Mouse (Mus musculus): ENCODE data around the gene Samd13. TPM values are rescaled to one million over a fixed set of nuclear protein-coding genes. Genes with fewer than 3 reads are reported as not detected.

The Samd13 gene
- polyA plus RNA-seq, 1 experiment from 2014 or later: 2.8 TPM

DNA sequence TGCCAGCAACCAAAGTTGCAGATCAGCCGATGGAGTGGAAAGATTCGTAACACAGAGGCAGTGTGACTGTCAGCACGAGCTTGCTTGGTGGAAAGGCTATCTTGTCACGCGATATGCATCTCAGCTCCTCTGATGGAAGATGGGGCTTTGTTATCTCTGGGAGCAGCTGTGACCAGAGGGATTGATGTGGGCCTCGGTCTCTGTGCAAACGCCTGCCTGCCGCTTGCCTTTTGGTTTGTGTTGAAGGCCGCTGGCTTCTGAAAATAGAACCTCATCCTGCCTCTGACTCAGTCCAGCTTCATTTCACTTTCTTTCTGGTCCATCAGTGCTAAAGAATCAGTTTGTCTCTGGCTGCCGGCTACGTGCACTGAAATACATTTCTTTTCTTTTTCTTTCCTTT, 13.6 kb upstream of the Samd13 start:
- Histone ChIP-seq H3K4me2 (peak overlapping the region; percentile 34), H3K27me3 (replicated peaks) (no peaks in the 10 kb centered on the region), H3K9me3 (no peaks in the 10 kb centered on the region), H3K4me3 (no peak overlapping the region), H3K9ac (peak overlapping the region; percentile 66), H3K27ac (replicated peaks) (0 out of 2 replicates have a peak overlapping the region, but pooled peaks have one; percentile 32), H3K36me3 (no peaks in the 10 kb centered on the region), H3K4me1 (peaks cover 19% of the 10 kb centered on the region)
- ATAC-seq (ENCODE audit: extremely low read depth, insufficient number of reproducible peaks, low FRiP score, low TSS enrichment): no peak
- WGBS: 21% methylated on average over 11 of the region's 11 CpGs

DNA sequence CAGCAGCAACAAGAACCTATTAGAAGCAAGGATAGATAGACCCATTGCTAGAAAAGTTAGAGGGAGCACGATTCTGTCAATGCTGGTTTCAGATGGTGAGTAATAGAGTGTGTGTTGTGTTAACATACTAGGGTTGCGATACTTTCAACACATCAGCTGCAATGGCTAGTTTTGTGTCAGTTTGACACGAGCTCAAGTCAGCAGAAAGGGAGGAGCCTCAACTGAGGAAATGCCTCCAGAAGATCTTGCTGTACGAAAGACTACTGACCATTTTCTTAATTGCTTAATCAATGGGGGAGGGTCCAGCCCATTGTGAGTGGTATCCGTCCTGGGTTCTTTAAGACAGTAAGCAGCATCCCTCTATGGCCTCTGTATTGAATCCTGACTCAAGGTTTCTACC, 7.2 kb upstream of the Samd13 start:
- H3K36me3 ChIP-seq: no peaks in the 10 kb centered on the region
- 69% methylated on average over 5 of the region's 5 CpGs for WGBS
- H3K27ac ChIP-seq (replicated peaks): no peak overlapping the region
- no peaks in the 10 kb centered on the region for H3K9me3 ChIP-seq
- H3K27me3 ChIP-seq (replicated peaks): no peaks in the 10 kb centered on the region
- H3K4me1 ChIP-seq: peaks cover 11% of the 10 kb centered on the region
- ATAC-seq (ENCODE audit: extremely low read depth, insufficient number of reproducible peaks, low FRiP score, low TSS enrichment): no peak
- no peak overlapping the region for H3K9ac ChIP-seq
- H3K4me3 ChIP-seq: no peak overlapping the region
- H3K4me2 ChIP-seq: no peak overlapping the region

DNA sequence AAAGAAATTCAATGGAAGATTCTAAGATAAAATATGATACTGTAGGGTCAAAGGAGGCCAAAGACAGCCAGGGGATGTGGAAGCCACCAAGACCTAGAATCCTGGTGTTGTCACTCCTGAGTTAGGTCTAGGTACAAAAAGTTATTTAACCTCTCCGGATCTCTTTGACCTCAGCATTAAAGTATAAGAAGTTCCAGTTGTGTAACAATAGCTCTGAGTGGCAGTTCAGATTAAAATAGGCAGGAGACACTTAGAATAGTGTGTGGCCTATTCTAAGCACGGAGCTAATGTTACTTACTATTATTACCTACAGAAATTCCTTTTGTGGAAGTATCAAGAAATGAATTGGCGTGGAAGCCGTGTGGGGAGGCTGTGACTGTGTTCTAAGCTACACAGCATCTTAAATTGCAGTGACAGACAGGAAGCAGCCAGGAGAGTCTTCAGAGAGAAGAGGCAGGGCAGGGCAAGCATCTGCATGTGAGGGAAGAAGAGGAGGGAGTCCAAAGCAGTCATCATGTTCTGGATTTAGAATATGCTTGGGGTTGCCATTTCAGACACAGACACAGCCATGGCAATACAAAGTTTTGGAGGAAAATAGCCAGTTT, 1.8 kb upstream of the Samd13 start:
- ATAC-seq (ENCODE audit: extremely low read depth, insufficient number of reproducible peaks, low FRiP score, low TSS enrichment): no peak
- Histone ChIP-seq H3K36me3 (no peaks in the 10 kb centered on the region), H3K4me1 (peaks cover 55% of the 10 kb centered on the region), H3K9ac (no peak overlapping the region), H3K4me2 (peak overlapping the region; percentile 14; the same call in 1 of the 2 replicates), H3K27ac (replicated peaks) (peak overlapping the region; percentile 62), H3K9me3 (no peaks in the 10 kb centered on the region), H3K4me3 (no peak overlapping the region), H3K27me3 (replicated peaks) (no peaks in the 10 kb centered on the region)
- 40% methylated on average over 4 of the region's 4 CpGs for WGBS

DNA sequence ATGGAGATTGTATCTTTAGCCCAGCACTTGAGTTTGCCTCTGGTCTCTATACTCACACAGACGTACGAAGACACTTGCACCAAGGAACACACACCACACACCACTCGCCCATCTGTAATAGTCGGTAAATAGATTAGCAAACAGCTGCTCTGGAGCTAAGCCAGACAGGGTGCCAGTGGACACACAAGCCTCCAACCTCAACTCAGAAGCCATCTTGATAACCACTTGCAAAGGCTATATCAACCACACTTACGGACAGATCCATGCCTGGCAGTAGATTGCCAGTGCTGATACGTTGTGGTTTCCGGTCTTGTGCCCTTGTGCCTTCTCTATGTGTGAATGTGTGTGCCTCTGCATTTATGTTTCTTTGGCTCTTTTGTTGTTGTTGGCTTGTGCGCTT, 1.0 kb upstream of the Samd13 start:
- Histone ChIP-seq H3K4me2 (no peak overlapping the region), H3K27ac (replicated peaks) (peak overlapping the region; percentile 34), H3K9ac (no peak overlapping the region), H3K36me3 (no peaks in the 10 kb centered on the region), H3K4me3 (no peak overlapping the region), H3K4me1 (peaks cover 63% of the 10 kb centered on the region), H3K9me3 (no peaks in the 10 kb centered on the region), H3K27me3 (replicated peaks) (no peaks in the 10 kb centered on the region)
- 75% methylated on average over 8 of the region's 8 CpGs for WGBS
- no peak for ATAC-seq (ENCODE audit: extremely low read depth, insufficient number of reproducible peaks, low FRiP score, low TSS enrichment)

DNA sequence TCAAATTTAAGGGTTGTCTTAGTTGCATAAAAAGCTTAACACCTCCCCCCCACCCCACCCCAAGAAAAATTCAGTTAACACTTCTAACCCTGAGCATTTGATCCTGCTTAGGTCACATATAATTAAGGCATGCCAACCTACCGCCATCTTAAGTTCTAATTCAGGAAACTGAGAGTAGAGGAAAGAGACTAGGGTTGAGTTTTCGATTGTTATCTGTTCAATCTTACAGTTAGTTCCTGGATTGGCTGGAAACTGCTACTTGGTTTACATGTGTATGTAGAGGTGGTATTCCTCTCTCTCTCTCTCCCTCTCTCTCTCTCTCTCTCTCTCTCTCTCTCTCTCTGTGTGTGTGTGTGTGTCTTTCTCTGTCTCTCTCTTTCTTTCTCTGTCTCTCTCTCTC, 2.3 kb downstream of the Samd13 start:
- Histone ChIP-seq H3K36me3 (no peaks in the 10 kb centered on the region), H3K9me3 (no peaks in the 10 kb centered on the region), H3K27me3 (replicated peaks) (no peaks in the 10 kb centered on the region), H3K4me1 (peaks cover 58% of the 10 kb centered on the region), H3K4me2 (peak overlapping the region; percentile 61), H3K9ac (peak overlapping the region; percentile 66; the same call in 1 of the 2 replicates), H3K4me3 (no peak overlapping the region), H3K27ac (replicated peaks) (peak overlapping the region; percentile 68)
- WGBS: 52% methylated on average over 2 of the region's 2 CpGs
- ATAC-seq (ENCODE audit: extremely low read depth, insufficient number of reproducible peaks, low FRiP score, low TSS enrichment): no peak

DNA sequence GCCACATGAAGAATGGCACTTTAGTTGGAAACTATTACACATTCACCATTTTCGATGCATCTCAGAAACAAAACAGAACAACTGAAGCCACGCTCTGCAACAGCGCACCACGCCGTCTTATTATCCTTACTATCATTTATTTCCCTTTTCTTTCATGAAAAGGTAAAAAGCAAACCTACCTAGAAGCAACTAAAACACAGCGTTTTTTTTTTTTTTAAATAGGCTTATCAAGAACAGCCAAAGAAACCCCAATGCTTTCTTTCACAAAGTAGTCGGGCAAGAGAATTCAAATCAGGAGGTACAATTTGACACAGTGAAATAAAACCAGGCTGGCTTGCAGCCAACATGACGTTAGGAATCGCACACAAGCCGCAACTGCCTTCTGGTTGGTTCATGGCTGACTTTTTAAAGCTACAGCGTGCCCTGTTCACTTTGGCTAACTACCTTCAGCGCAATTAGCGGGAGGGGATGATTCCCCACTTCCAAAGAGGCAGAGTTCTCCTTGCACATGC, 3.2 kb downstream of the Samd13 start:
- no peak for ATAC-seq (ENCODE audit: extremely low read depth, insufficient number of reproducible peaks, low FRiP score, low TSS enrichment)
- peak overlapping the region; percentile 68 for H3K27ac ChIP-seq (replicated peaks)
- peak overlapping the region; percentile 66 for H3K9ac ChIP-seq
- H3K4me2 ChIP-seq: peak overlapping the region; percentile 61
- WGBS: 42% methylated on average over 13 of the region's 13 CpGs
- H3K9me3 ChIP-seq: no peaks in the 10 kb centered on the region
- H3K4me1 ChIP-seq: peaks cover 49% of the 10 kb centered on the region
- H3K4me3 ChIP-seq: peak overlapping the region; percentile 34
- H3K36me3 ChIP-seq: no peaks in the 10 kb centered on the region
- no peaks in the 10 kb centered on the region for H3K27me3 ChIP-seq (replicated peaks)

DNA sequence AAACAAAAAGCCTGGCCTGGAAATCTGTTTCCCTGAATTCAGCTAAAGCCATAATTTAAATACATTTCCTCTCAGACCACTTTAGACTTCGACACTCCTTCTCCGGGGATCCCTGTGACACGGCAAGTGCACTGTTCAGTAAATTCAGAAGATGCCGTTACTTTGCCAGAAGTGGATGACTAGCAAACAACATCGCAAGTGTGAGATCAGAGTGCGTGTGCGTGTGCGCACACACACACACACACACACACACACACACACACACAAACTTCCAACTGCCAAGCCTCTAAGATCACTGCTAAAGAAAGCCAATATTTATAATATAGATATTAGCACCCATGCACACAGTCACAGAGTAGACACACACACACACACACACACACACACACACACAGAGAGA, 3.7 kb downstream of the Samd13 start:
- H3K9me3 ChIP-seq: no peaks in the 10 kb centered on the region
- H3K4me2 ChIP-seq: peak overlapping the region; percentile 61
- H3K27ac ChIP-seq (replicated peaks): peak overlapping the region; percentile 68; the same call in 1 of the 2 replicates
- no peak for ATAC-seq (ENCODE audit: extremely low read depth, insufficient number of reproducible peaks, low FRiP score, low TSS enrichment)
- 59% methylated on average over 8 of the region's 8 CpGs for WGBS
- no peaks in the 10 kb centered on the region for H3K27me3 ChIP-seq (replicated peaks)
- peaks cover 44% of the 10 kb centered on the region for H3K4me1 ChIP-seq
- H3K4me3 ChIP-seq: peak overlapping the region; percentile 34; the same call in 1 of the 2 replicates
- H3K9ac ChIP-seq: peak overlapping the region; percentile 66
- H3K36me3 ChIP-seq: no peaks in the 10 kb centered on the region

DNA sequence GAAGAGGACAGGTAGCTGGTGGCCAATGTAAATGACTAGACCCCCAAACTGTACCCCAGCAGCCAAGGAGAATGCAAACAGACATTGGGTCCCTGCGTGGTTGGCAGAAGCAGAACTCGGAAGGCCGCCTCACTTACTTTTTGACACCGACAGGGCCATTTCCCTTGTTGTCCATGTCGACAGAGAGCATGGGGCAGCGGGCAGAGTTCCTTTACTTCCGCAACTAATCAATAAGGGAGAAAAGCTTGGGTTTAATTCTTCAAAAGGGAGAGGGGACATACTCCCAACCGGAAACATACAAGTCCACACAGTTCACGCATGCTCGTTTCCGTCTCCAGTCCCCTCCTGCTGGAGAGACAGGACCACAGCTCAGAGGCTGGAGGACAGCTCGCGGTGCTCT, 4.8 kb downstream of the Samd13 start:
- Histone ChIP-seq H3K4me3 (no peak overlapping the region), H3K27me3 (replicated peaks) (no peaks in the 10 kb centered on the region), H3K4me1 (peaks cover 35% of the 10 kb centered on the region), H3K9me3 (no peaks in the 10 kb centered on the region), H3K27ac (replicated peaks) (no peak overlapping the region), H3K36me3 (no peaks in the 10 kb centered on the region), H3K4me2 (no peak overlapping the region), H3K9ac (no peak overlapping the region)
- 87% methylated on average over 13 of the region's 13 CpGs for WGBS
- no peak for ATAC-seq (ENCODE audit: extremely low read depth, insufficient number of reproducible peaks, low FRiP score, low TSS enrichment)

DNA sequence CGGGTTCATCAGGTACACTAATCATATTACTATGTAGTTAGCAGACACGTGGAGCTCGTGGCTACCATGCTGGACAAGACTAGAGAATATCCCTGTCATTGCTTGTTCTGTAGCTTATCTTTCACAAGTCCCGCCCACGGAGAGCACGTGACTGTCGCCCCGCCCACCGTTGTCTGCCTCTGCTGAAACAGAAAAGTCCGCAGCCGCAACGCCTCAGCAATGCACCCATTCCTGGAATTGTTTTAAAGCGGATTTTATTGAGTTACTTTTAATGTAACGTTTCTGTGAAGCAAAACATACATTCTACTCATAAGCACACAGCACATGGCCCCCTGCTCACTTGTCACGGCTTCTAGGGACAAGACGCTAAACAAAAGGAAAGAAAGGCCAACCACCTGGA, 5.7 kb downstream of the Samd13 start:
- Histone ChIP-seq H3K4me1 (peaks cover 32% of the 10 kb centered on the region), H3K9ac (no peak overlapping the region), H3K27ac (replicated peaks) (no peak overlapping the region), H3K4me3 (no peak overlapping the region), H3K4me2 (no peak overlapping the region), H3K9me3 (no peaks in the 10 kb centered on the region), H3K36me3 (no peaks in the 10 kb centered on the region), H3K27me3 (replicated peaks) (no peaks in the 10 kb centered on the region)
- 88% methylated on average over 16 of the region's 16 CpGs for WGBS
- ATAC-seq (ENCODE audit: extremely low read depth, insufficient number of reproducible peaks, low FRiP score, low TSS enrichment): no peak

DNA sequence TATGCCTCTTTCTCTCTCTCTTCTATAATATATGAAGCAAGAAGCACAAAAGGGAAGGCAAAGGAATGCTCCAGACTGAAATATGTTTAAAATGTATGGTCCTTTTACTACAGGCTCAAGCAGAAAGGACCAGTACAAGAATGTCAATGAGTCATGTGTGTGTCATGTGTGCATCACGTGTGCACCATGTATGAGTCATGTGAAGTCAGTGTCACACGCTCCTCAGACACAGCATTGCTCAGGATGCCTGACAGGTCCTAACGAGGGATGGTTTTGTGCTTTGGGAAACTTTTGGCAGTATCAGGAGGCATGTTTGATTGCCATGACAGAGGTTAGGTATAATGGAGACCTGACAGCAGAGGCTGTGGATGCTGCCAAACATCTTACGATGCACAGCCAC, 9.2 kb downstream of the Samd13 start:
- no peak for ATAC-seq (ENCODE audit: extremely low read depth, insufficient number of reproducible peaks, low FRiP score, low TSS enrichment)
- Histone ChIP-seq H3K4me2 (no peak overlapping the region), H3K9ac (no peak overlapping the region), H3K36me3 (no peaks in the 10 kb centered on the region), H3K27ac (replicated peaks) (no peak overlapping the region), H3K4me1 (no peaks in the 10 kb centered on the region), H3K4me3 (no peak overlapping the region), H3K27me3 (replicated peaks) (no peaks in the 10 kb centered on the region), H3K9me3 (no peaks in the 10 kb centered on the region)
- WGBS: 84% methylated on average over 4 of the region's 4 CpGs

DNA sequence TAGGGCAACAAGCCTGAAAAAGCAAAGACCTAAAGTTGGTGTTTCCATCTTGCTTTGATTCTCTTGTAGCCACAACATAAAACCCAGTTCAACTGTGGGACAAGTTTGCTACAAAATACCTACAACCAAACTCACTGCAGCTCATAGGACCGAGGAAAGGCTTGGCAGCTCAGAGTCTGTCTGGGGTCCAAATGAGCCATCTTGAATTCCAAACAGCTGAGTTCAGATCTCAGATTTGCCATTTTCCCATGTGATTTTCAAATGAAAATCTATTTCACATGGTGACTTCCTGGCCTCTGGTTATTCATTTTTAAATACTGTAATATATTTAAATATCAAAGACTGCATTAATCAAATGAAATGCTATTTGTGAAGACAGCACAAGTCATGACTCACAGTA, 10.3 kb downstream of the Samd13 start:
- WGBS: 82% methylated on average over 1 of the region's 1 CpGs
- Histone ChIP-seq H3K9me3 (no peaks in the 10 kb centered on the region), H3K27me3 (replicated peaks) (no peaks in the 10 kb centered on the region), H3K4me2 (no peak overlapping the region), H3K4me3 (no peak overlapping the region), H3K27ac (replicated peaks) (no peak overlapping the region), H3K9ac (no peak overlapping the region), H3K36me3 (no peaks in the 10 kb centered on the region), H3K4me1 (no peaks in the 10 kb centered on the region)
- ATAC-seq (ENCODE audit: extremely low read depth, insufficient number of reproducible peaks, low FRiP score, low TSS enrichment): no peak

DNA sequence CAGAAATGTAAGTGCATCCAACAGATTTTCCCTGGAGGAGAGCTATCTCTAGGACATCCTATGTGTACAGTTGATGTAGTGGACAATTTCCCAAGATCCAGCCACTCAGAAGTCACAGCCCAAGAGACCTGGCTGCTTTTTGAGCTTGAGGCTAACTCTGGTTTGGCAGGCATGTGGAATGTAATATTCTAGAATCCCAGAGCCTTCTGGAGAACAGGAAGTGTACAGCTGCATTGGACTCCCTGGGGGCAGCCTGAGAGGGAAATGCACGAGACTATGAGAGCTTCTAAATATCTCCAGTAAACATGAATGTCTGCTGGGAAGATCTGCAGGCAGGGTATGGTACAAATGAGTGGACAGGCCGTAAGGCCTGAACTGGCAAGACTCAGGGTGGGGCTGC, 14.3 kb downstream of the Samd13 start:
- Histone ChIP-seq H3K27ac (replicated peaks) (no peak overlapping the region), H3K4me2 (no peak overlapping the region), H3K27me3 (replicated peaks) (no peaks in the 10 kb centered on the region), H3K9me3 (no peaks in the 10 kb centered on the region), H3K4me3 (no peak overlapping the region), H3K4me1 (no peaks in the 10 kb centered on the region), H3K36me3 (no peaks in the 10 kb centered on the region), H3K9ac (no peak overlapping the region)
- 51% methylated on average over 2 of the region's 2 CpGs for WGBS
- no peak for ATAC-seq (ENCODE audit: extremely low read depth, insufficient number of reproducible peaks, low FRiP score, low TSS enrichment)

All from heart, embryonic 13.5 days (tissue).